Mouse (Mus musculus): ENCODE data around the gene Galc.

The Galc gene

DNA sequence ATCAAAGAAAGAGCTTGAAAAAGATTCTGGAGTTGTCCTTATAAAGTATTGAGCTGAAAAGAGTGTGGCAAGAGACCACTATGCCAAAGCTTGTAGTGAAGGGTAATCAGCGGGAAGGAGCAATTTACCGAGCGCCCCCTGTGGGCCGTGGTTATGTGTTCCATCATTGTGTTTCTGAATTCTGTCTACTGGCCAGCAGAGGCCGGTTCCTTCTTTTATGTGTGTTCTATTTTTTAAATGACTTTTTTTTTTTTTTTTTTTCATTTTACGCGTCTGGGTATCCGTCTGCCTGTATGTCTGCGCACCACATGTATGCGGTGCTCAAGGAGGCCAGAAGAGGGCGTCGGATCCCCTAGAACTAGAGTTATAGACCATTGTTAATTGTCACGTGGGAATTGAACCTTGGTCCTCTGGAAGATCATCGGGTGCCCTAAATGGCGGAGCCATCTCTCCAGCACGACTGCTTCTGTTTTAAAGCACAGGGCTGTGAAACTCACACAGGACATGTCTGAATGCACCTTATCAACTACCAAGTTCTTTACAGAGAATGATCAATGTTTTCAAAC is 78.9 kb downstream of the Galc start:
- DNase-seq: no peak

DNA sequence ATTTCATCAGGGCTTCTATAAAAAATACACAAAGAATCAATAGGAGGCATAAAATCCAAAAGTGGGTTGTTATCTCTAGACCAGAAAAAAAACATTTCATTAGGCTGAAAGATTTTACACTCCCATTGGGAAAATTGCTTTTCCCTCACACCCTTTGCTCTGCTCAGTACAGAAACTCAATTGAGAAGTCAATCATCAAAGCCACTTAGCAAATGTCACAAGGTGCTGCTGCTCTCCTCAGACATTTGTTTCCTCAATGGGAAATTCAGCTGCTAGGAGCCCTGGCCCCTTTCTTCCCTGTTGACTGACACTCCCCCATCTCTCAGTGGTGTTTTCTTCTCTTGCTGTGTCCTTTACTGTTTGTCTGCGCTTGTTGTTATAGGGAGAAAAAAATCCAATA is 79.8 kb downstream of the Galc start:
- no peak for DNase-seq

DNA sequence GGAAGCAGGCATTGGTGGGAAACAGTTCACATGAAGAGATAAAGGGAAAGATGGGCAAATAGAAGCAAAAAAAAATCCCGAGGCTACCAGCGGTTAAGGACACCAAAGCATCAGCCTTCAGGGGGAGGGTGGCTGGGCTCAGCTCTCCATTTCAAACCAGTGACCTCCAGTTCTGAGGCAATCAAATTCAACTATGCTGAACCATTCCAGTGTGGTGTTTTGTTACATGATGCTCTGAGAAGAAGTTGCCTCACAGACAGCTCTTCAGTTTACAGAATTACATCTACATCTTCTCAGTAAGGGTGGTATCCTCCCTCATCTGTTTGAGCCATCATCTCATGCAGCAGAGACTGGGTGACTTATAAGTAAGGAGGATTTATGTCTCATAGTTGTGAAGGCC is 82.6 kb downstream of the Galc start:
- no peak for DNase-seq

DNA sequence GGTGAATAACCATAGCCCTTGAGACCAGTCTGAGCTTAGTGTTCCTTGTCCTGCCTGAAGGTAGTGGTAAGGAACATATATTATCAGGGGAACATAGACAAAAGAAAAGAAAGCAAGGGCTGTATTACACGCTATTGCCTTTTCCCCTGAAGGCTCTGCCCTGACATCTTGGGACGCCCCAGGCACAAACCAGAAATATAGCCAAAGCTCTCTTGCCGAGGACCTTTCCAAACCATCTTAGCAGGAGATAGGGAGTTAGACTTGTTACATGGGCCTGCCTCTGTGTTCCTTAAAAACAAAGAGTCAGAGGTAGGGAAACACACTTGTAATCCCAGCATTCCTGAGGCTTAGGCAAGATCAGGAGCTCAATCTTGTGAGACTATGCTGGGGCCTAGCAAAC is 97.4 kb downstream of the Galc start:
- no peak for DNase-seq

DNA sequence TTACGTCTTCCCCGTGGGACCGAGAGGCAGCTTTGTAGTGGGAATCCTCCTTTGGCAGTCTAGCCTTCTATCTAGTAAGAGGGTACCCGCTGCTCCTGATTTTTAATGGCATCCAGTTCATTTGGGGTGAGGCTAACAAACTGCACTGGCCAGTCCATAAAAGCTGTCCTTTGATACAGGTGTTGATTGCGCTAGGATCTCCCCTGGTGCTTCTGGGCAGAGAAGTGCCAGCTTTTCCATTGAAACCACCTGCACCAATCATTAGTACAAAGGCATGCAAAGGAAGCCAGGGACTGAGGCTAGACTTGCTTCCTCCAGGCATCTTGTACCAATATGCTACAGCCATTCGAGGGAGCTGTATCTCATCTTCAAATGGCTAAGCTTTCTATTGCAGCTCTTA is 98.4 kb downstream of the Galc start:
- no peak for DNase-seq

All from kidney, adult 9 months (tissue).